ENCODE assay signal across 18 mouse cellular contexts in the genomic region with DNA sequence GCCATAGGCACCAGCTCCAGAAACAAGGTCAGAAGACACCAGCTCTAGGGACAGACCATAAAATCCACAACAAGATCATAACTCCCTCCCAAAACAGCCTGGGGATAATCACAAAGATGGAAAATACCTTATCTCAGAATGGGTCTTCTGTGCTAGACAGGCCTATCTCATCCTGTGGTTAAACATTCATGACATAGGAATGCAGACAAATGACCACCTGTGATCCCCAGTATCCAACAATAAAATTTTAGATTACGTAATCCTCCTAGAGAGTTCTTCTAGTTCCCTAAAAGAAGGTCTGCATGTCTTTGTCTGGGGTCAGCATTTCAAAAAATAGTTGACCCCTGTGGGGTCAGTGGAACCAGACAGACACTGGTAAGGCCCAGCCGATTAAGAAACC.
"Had no signal": no experiment of that assay in that cellular context is flagged by ENCODE, and none has a peak within 500 bp of the region (broad histone marks: within the 10 kb centered on the region; RNA-seq: fewer than 3 reads in every experiment).

No protein-coding gene starts in this region.

- H3K4me1 ChIP-seq: liver, embryonic 15.5 days; lung, embryonic 15.5 days; midbrain, embryonic 10.5 days; midbrain, embryonic 12.5 days; neural tube, embryonic 12.5 days; stomach, embryonic 15.5 days had no signal

- H3K4me2 ChIP-seq: liver, embryonic 15.5 days; lung, embryonic 15.5 days; midbrain, embryonic 12.5 days; neural tube, embryonic 12.5 days; stomach, embryonic 15.5 days had no signal

- ATAC-seq: liver, postnatal 0 days; lung, postnatal 0 days; midbrain, embryonic 16.5 days had no signal

- H3K27me3 ChIP-seq: liver, embryonic 15.5 days; lung, embryonic 15.5 days; midbrain, embryonic 12.5 days; neural tube, embryonic 12.5 days; stomach, embryonic 15.5 days had no signal

- DNase-seq: liver, postnatal 0 days; lung, adult 2 months; lung, postnatal 14 days; lung, postnatal 4 days; midbrain, embryonic 14.5 days; right cerebral cortex, postnatal 14 days; thymus, adult 18-20 months; thymus, postnatal 14 days; thymus, postnatal 36 days had no signal

- H3K9me3 ChIP-seq: liver, embryonic 15.5 days; lung, embryonic 15.5 days; midbrain, embryonic 10.5 days; midbrain, embryonic 12.5 days; neural tube, embryonic 12.5 days; stomach, embryonic 15.5 days had no signal

- H3K36me3 ChIP-seq: liver, embryonic 15.5 days; lung, embryonic 15.5 days; midbrain, embryonic 10.5 days; midbrain, embryonic 12.5 days; neural tube, embryonic 12.5 days; stomach, embryonic 15.5 days had no signal

- H3K27ac ChIP-seq: liver, embryonic 15.5 days; lung, embryonic 15.5 days; midbrain, embryonic 10.5 days; midbrain, embryonic 12.5 days; neural tube, embryonic 12.5 days; stomach, embryonic 15.5 days; stomach, postnatal 0 days had no signal

- H3K9ac ChIP-seq: liver, embryonic 15.5 days; liver, postnatal 0 days; lung, embryonic 15.5 days; midbrain, embryonic 12.5 days; neural tube, embryonic 12.5 days; stomach, embryonic 15.5 days had no signal

- H3K4me3 ChIP-seq: liver, embryonic 15.5 days; lung, embryonic 15.5 days; midbrain, embryonic 10.5 days; midbrain, embryonic 12.5 days; neural tube, embryonic 12.5 days; stomach, embryonic 15.5 days had no signal
